Mouse (Mus musculus): ENCODE measurements at regions not wholly inside any gene's neighbourhood (a gene's known extent, or its start where the extent isn't known, plus 50 kb on each side); places are given as distances from the start of the nearest gene placed in this dataset.

GRCm38 (mm10) chr9:93969691-93970284 is 568.1 kb downstream of the 1190002N15Rik start:
- H3K9me3 ChIP-seq (ENCODE audit: low read length), result no peaks in the 10 kb centered on the region
- no peaks in the 10 kb centered on the region for H3K27me3 ChIP-seq (ENCODE audit: insufficient read depth, low read length)
- WGBS, result 55% methylated on average over 6 of the region's 6 CpGs
- TF ChIP-seq CTCF (IDR thresholded peaks at IDR 0.05; ENCODE audit: low read depth), result no peak
- H3K4me3 ChIP-seq (ENCODE audit: low read depth, low read length), result no peak overlapping the region
- H3K27ac ChIP-seq (ENCODE audit: low read depth, low read length), result no peak overlapping the region
- ATAC-seq (no peak; the same call in 1 of the 2 replicates), DNase-seq (no peak)
- no peak overlapping the region for H3K9ac ChIP-seq
- H3K36me3 ChIP-seq (ENCODE audit: insufficient read depth), result no peaks in the 10 kb centered on the region
- no peak overlapping the region for H3K4me2 ChIP-seq (ENCODE audit: low read depth)
- no peaks in the 10 kb centered on the region for H3K4me1 ChIP-seq (ENCODE audit: insufficient read depth)

DNA sequence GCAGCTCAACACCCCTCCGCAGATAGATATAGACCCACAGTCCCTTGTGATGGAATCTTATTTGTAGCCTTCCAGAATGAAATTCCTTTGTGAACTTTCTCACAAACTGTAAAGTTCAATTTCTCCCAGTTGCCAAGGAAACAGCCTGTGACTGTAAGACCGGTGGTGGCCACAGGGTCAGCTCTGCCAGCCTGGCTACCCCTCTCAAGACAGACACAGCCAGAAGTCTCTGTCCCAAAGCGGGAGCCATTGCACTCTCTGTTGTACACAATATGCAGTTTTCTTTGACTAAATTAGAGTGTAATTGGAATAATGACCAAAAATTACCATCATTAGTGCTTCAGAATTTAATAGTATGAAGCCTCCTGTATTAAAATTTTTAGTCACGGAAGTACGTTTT is 568.8 kb downstream of the 1190002N15Rik start:
- Histone ChIP-seq H3K36me3 (ENCODE audit: insufficient read depth) (no peaks in the 10 kb centered on the region), H3K4me1 (ENCODE audit: insufficient read depth) (no peaks in the 10 kb centered on the region), H3K27ac (ENCODE audit: low read depth, low read length) (no peak overlapping the region), H3K4me3 (ENCODE audit: low read depth, low read length) (no peak overlapping the region), H3K9ac (no peak overlapping the region), H3K27me3 (ENCODE audit: insufficient read depth, low read length) (no peaks in the 10 kb centered on the region), H3K4me2 (ENCODE audit: low read depth) (no peak overlapping the region), H3K9me3 (ENCODE audit: low read length) (no peaks in the 10 kb centered on the region)
- TF ChIP-seq CTCF (IDR thresholded peaks at IDR 0.05; ENCODE audit: low read depth), result no peak
- no peak for DNase-seq
- 64% methylated on average over 5 of the region's 5 CpGs for WGBS
- ATAC-seq, result peak; percentile 38; the same call in 1 of the 2 replicates

DNA sequence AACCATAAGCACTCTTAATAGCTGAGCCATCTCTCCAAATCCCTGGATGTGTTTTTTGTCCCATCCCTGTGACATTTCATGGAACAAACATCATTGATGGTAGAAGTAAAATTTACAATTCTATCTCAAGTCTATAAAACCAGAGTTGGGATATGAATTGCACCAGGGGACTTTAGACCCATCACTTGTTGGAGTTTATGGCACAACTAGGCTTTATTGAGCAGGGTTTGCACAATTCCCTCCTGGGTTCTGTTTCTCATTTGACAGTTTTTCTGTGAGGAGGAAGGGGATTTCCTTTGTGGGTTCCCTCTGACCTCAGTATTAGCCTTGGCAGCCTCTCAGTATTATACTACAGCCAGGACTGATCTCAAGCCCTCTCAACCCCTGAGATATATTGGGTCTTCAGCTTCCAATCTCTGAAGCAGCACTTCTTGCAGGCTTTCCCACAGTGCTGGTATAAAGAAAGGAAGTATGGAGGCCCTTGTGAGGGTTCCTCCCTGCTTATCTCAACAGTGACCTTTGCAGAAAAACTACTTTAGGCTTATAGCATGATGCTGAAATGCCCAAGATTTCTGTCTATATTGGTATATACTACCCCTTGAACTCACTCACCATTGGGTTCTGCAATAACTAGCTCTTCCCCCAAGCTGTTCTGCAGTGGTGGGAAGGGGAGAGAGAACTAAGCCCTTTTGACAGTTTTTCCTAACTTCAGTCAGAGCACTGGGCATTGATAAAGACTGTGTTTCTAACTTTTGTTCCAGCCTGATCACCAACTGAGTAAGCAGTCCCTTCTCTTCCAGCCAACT is 582.4 kb downstream of the 1190002N15Rik start:
- H3K27ac ChIP-seq (ENCODE audit: low read depth, low read length), result no peak overlapping the region
- no peak overlapping the region for H3K4me3 ChIP-seq (ENCODE audit: low read depth, low read length)
- no peak for TF ChIP-seq CTCF (IDR thresholded peaks at IDR 0.05; ENCODE audit: low read depth)
- DNase-seq, result no peak
- H3K36me3 ChIP-seq (ENCODE audit: insufficient read depth), result no peaks in the 10 kb centered on the region
- H3K27me3 ChIP-seq (ENCODE audit: insufficient read depth, low read length), result no peaks in the 10 kb centered on the region
- H3K9ac ChIP-seq, result no peak overlapping the region
- no peak overlapping the region for H3K4me2 ChIP-seq (ENCODE audit: low read depth)
- ATAC-seq, result no peak
- H3K9me3 ChIP-seq (ENCODE audit: low read length), result no peaks in the 10 kb centered on the region
- no peaks in the 10 kb centered on the region for H3K4me1 ChIP-seq (ENCODE audit: insufficient read depth)

DNA sequence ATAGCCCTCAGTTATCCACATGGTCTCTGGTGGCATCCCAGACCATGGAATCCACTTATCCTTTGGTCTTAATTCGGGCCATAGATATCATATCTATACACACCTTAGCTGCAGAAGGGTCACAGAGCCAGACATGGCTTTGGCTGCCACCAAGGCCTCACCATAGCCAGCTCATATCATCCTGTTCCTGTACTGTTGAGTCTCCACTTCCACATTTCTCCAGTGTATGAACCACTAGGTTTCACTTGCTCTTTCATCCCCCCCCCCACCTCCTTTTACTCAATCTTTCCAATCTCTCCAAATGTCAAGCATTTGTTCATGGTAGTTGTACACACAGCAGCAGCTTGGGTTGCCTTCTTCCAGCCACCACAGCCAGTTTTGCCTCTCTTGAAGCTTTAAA is 589.2 kb downstream of the 1190002N15Rik start:
- no peaks in the 10 kb centered on the region for H3K27me3 ChIP-seq (ENCODE audit: insufficient read depth, low read length)
- 68% methylated on average over 1 of the region's 1 CpGs for WGBS
- H3K4me2 ChIP-seq (ENCODE audit: low read depth), result no peak overlapping the region
- TF ChIP-seq CTCF (IDR thresholded peaks at IDR 0.05; ENCODE audit: low read depth), result no peak
- H3K9ac ChIP-seq, result no peak overlapping the region
- no peaks in the 10 kb centered on the region for H3K9me3 ChIP-seq (ENCODE audit: low read length)
- no peak overlapping the region for H3K27ac ChIP-seq (ENCODE audit: low read depth, low read length)
- no peaks in the 10 kb centered on the region for H3K36me3 ChIP-seq (ENCODE audit: insufficient read depth)
- ATAC-seq (no peak), DNase-seq (no peak)
- no peak overlapping the region for H3K4me3 ChIP-seq (ENCODE audit: low read depth, low read length)
- no peaks in the 10 kb centered on the region for H3K4me1 ChIP-seq (ENCODE audit: insufficient read depth)

DNA sequence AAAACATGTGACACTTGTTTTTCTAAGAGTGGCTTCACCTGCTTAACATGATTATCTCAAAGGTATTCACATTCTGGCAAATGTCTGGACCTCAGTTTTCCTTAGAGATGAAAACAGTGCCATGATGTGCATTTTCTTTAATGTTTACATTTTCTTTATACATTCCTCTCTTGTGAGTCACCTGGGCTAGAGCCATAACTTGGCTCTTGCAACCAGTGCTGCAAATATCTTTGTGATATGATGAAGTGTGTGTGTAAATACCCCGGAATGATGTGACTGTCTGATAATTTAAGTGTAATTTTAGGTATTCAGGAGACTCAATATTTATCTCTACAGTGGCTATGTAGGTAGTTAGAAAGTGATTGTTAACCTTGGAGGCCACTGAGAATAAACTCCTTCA is 590.8 kb downstream of the 1190002N15Rik start:
- no peak overlapping the region for H3K4me3 ChIP-seq (ENCODE audit: low read depth, low read length)
- H3K4me1 ChIP-seq (ENCODE audit: insufficient read depth), result no peaks in the 10 kb centered on the region
- H3K27me3 ChIP-seq (ENCODE audit: insufficient read depth, low read length), result no peaks in the 10 kb centered on the region
- H3K9ac ChIP-seq, result no peak overlapping the region
- TF ChIP-seq CTCF (IDR thresholded peaks at IDR 0.05; ENCODE audit: low read depth), result no peak
- 92% methylated on average over 1 of the region's 1 CpGs for WGBS
- DNase-seq, result no peak
- no peak overlapping the region for H3K27ac ChIP-seq (ENCODE audit: low read depth, low read length)
- no peak for ATAC-seq
- H3K4me2 ChIP-seq (ENCODE audit: low read depth), result no peak overlapping the region
- no peaks in the 10 kb centered on the region for H3K9me3 ChIP-seq (ENCODE audit: low read length)
- H3K36me3 ChIP-seq (ENCODE audit: insufficient read depth), result no peaks in the 10 kb centered on the region

DNA sequence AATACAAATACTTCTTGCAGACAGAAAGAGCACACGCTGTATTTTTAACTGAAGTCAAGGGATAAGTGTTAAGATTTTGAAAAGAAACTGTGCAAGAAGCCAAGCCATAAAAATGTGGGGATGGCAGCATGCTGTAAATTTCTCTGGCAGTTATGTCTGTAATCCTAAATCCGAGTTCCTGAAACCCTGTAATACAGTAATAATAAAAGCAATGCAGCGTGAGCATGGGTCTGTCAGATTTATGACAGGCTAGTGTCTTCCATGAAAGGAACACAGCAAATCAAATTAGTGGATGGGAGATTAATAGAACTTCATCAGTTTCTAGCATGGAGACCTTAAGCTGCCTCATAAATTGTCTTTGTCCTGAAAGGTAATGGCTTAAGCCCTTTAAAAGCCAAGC is 597.7 kb downstream of the 1190002N15Rik start:
- no peak overlapping the region for H3K9ac ChIP-seq
- H3K4me2 ChIP-seq (ENCODE audit: low read depth), result no peak overlapping the region
- H3K4me3 ChIP-seq (ENCODE audit: low read depth, low read length), result no peak overlapping the region
- no peak for TF ChIP-seq CTCF (IDR thresholded peaks at IDR 0.05; ENCODE audit: low read depth)
- no peaks in the 10 kb centered on the region for H3K9me3 ChIP-seq (ENCODE audit: low read length)
- H3K27me3 ChIP-seq (ENCODE audit: insufficient read depth, low read length), result no peaks in the 10 kb centered on the region
- no peak overlapping the region for H3K27ac ChIP-seq (ENCODE audit: low read depth, low read length)
- peak; percentile 6 for DNase-seq
- no peaks in the 10 kb centered on the region for H3K36me3 ChIP-seq (ENCODE audit: insufficient read depth)
- WGBS, result 68% methylated on average over 3 of the region's 3 CpGs
- no peaks in the 10 kb centered on the region for H3K4me1 ChIP-seq (ENCODE audit: insufficient read depth)
- ATAC-seq, result no peak

- Histone ChIP-seq H3K9me3 (ENCODE audit: low read length) (no peaks in the 10 kb centered on the region), H3K36me3 (ENCODE audit: insufficient read depth) (no peaks in the 10 kb centered on the region), H3K4me3 (ENCODE audit: low read depth, low read length) (no peak overlapping the region), H3K27me3 (ENCODE audit: insufficient read depth, low read length) (no peaks in the 10 kb centered on the region), H3K27ac (ENCODE audit: low read depth, low read length) (no peak overlapping the region), H3K4me2 (ENCODE audit: low read depth) (no peak overlapping the region), H3K9ac (no peak overlapping the region), H3K4me1 (ENCODE audit: insufficient read depth) (no peaks in the 10 kb centered on the region)
- ATAC-seq (no peak), DNase-seq (no peak)
- WGBS, result 75% methylated on average over 2 of the region's 2 CpGs
- no peak for TF ChIP-seq CTCF (IDR thresholded peaks at IDR 0.05; ENCODE audit: low read depth)
These were observed 607.2 kb downstream of the 1190002N15Rik start for GRCm38 (mm10) chr9:93930684-93931083.

All from forebrain, postnatal 0 days (tissue).